8 mouse cellular contexts compared by ENCODE assay signal in genomic region chr5:144214453-144214852, GRCm38 (mm10). TPM values are rescaled to one million over a fixed set of nuclear protein-coding genes. Genes with fewer than 3 reads are reported as not detected.
DNase-seq lines count a peak whose midpoint lies in the region; TF ChIP-seq lines count a peak whose summit lies in the region.

No protein-coding gene starts in this region.

- no peak overlapping the region for H3K4me3 ChIP-seq in gastrocnemius, adult 2 months

- no peak overlapping the region for H3K27ac ChIP-seq in gastrocnemius, adult 2 months

- peak; percentile 66 for DNase-seq in gastrocnemius, adult 2 months
- DNase-seq in gastrocnemius, postnatal 36 days = no peak
- DNase-seq in urinary bladder, postnatal 14 days (ENCODE audit: low spot score) = peak; percentile 65
- DNase-seq in urinary bladder, postnatal 10 days (ENCODE audit: low spot score) = no peak
- DNase-seq in embryo, embryonic 10 days (ENCODE audit: low spot score) = peak; percentile 80
- peak; percentile 36 to 85 for DNase-seq in kidney, postnatal 36 days
- DNase-seq in naive thymus-derived CD4-positive, alpha-beta T cell, adult 2 months (ENCODE audit: low read depth) = peak; percentile 67
- peak; percentile 62 for DNase-seq in yolk sac, embryonic 10.5 days (ENCODE audit: low spot score)

- intact Hi-C loops in gastrocnemius, adult 2 months (cut with DNase I) = loop anchor here (2.0 to 10.0 kb wide), 2 partner anchors 174 to 520 kb away; no protein-coding TSS in a partner anchor
- intact Hi-C loops in gastrocnemius, postnatal 36 days (cut with DNase I) = loop anchor here (5.0 kb wide), 1 partner anchor 172 kb away; no protein-coding TSS in a partner anchor

- peak; percentile 88 for TF ChIP-seq CTCF in gastrocnemius, adult 2 months (IDR thresholded peaks at IDR 0.05)

RNA-seq across cellular contexts. Expression of gene Tecpr1, which starts 9.0 kb away (rescaled TPM):
- total RNA-seq in gastrocnemius, adult 2 months (2021) = 10 to 100 TPM; 15.4 to 19.1 TPM
- total RNA-seq in gastrocnemius, postnatal 36 days (2021) = 10 to 100 TPM; 14.0 to 14.2 TPM

RNA-seq across cellular contexts. Expression of gene Bhlha15, which starts 24.4 kb away (rescaled TPM):
- total RNA-seq in gastrocnemius, adult 2 months (2021) = not detected
- not detected for total RNA-seq in gastrocnemius, postnatal 36 days (2021)

RNA-seq across cellular contexts. Expression of gene Bri3, which starts 29.8 kb away (rescaled TPM):
- 10 to 100 TPM; 36.4 to 45.7 TPM for total RNA-seq in gastrocnemius, adult 2 months (2021)
- total RNA-seq in gastrocnemius, postnatal 36 days (2021) = 10 to 100 TPM; 33.8 to 35.6 TPM

Comparison
In these comparisons a context has a peak if more than half of its experiments do, and no peak if none do; other contexts are left out.
1. DNase-seq: peak in gastrocnemius, adult 2 months (single experiment), urinary bladder, postnatal 14 days (single experiment), embryo, embryonic 10 days (single experiment), kidney, postnatal 36 days (2 of 2), naive thymus-derived CD4-positive, alpha-beta T cell, adult 2 months (single experiment) and yolk sac, embryonic 10.5 days (single experiment); none in gastrocnemius, postnatal 36 days (0 of 2) and urinary bladder, postnatal 10 days (single experiment).